Mouse (Mus musculus) liver, postnatal 0 days (tissue): Measurements from ENCODE around the gene H2afy2. TPM values are rescaled to one million over a fixed set of nuclear protein-coding genes. Genes with fewer than 3 reads are reported as not detected.

Experiments used
- ATAC-seq: fragments of 200-750 bp; cut with Nextera tagmentation; 2 replicates; pipeline ENCODE4 v1.8.0; 2017; ENCODE audit warnings: mild to moderate bottlenecking, moderate library complexity
- DNase-seq: peaks from one replicate; pipeline ENCODE4 v3.0.0-alpha.2; 2016
- H3K27ac ChIP-seq: fragments of 300-500 bp; sonication (generic); 2 replicates; pipeline ENCODE4 v1.5.1; 2014; ENCODE audit warnings: antibody characterized with exemption, moderate library complexity, mild to moderate bottlenecking, low read depth
- H3K27me3 ChIP-seq: fragments of 300-500 bp; sonication (generic); 2 replicates; pipeline ENCODE4 v1.6.1; 2014; ENCODE audit warnings: low read length, control low read depth, mixed read lengths; ENCODE audit not compliant: insufficient read depth
- H3K36me3 ChIP-seq: fragments of 300-500 bp; sonication (generic); replicated peaks from 2 replicates; pipeline ENCODE4 v1.6.1; 2014; ENCODE audit warnings: mild to moderate bottlenecking, control low read depth, low read length, moderate library complexity, mixed read lengths; ENCODE audit not compliant: insufficient read depth
- H3K4me1 ChIP-seq: fragments of 300-500 bp; sonication (generic); 2 replicates; pipeline ENCODE4 v1.6.1; 2014; ENCODE audit warnings: antibody characterized with exemption, mild to moderate bottlenecking, control low read depth; ENCODE audit not compliant: insufficient read depth
- H3K4me2 ChIP-seq: fragments of 300-500 bp; sonication (generic); 2 replicates; pipeline ENCODE4 v1.6.1; 2014; ENCODE audit warnings: low read depth, mild to moderate bottlenecking, low read length, moderate library complexity, mixed read lengths
- H3K4me3 ChIP-seq: fragments of 300-500 bp; sonication (generic); 2 replicates; pipeline ENCODE4 v1.5.1; 2014; ENCODE audit warnings: low read depth, low read length
- H3K9ac ChIP-seq: fragments of 300-500 bp; sonication (generic); replicated peaks from 2 replicates; pipeline ENCODE4 v1.6.1; 2014; ENCODE audit warnings: mild to moderate bottlenecking, moderate library complexity
- H3K9me3 ChIP-seq: fragments of 300-500 bp; sonication (generic); 2 replicates; pipeline ENCODE4 v1.6.1; 2016; ENCODE audit warnings: mild to moderate bottlenecking, control low read depth, low read length, mixed read lengths
- CTCF ChIP-seq: sonication (generic); IDR thresholded peaks from 2 replicates; pipeline ENCODE4 v1.5.1; 2016; ENCODE audit warnings: antibody characterized with exemption, low read depth
- EP300 ChIP-seq: IDR thresholded peaks from 2 replicates; pipeline ENCODE4 v1.6.1; 2016; ENCODE audit warnings: antibody characterized with exemption, low read depth, mild to moderate bottlenecking
- WGBS: fragments of 180-500 bp; shearing (Covaris S2); extraction: QIAGEN DNeasy Blood & Tissue Kit; methylation state at CpG from one replicate; pipeline ENCODE4 v1.1.7; 2014; ENCODE audit not compliant: insufficient replicate concordance; 5-methylcytosine and 5-hydroxymethylcytosine counted together
- polyA plus RNA-seq: library from polyadenylated mRNA; unstranded; fragments of >200 nt; fragmentation: Nextera tagmentation; extraction: Ambion mirVana; gene quantifications from 2 replicates; pipeline ENCODE4 v1.2.1, GENCODE M21; 2015

H2afy2 gene
- 1.9 and 2.0 TPM in 2 replicates for polyA plus RNA-seq

DNA sequence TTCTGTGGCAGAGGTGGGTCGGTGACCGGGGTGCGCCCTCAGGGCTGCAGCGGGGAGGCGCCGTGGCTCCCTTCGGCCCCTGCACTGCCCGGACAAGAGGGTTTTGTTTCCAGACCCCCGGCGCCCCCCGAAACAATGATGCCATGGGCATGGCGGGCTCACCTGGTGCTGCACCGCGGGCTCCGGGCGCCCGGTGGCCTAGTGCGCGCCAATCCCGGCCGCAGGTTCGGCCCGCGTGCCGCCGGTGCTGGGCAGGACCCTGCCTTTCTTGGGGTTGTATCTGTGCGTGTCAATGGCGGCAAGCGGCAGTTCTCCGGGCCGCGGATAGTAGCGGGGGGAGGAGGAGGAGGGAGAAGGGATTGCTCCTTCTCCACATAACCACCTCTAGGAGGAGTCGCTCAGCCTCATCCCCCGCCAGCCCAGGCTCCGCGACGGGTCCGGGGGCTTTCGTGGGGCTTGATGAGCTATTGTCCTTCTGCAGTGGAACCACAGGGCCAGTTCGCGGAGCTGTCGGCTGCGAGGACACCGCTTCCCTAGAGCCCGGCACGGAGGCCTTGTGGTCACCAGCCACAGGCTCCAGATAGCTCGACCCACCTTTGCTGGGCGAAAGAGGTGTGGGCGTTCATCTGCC, at the start of gene H2afy2:
H2afy2 (minus strand) TSS at position 527 of the 631 bp plus-strand sequence.
- Histone ChIP-seq H3K36me3 (no peaks in the 10 kb centered on the region), H3K27me3 (peaks cover 21% of the 10 kb centered on the region), H3K27ac (0 out of 2 replicates have a peak within 1 kb of the TSS, but pooled peaks have one; percentile 11), H3K4me2 (peak within 1 kb of the TSS; percentile 88), H3K9ac (peak within 1 kb of the TSS; percentile 61), H3K9me3 (no peaks in the 10 kb centered on the region), H3K4me3 (peak within 1 kb of the TSS; percentile 66), H3K4me1 (peaks cover 5% of the 10 kb centered on the region; the same call in 1 of the 2 replicates)
- peak; percentile 36 for DNase-seq
- 3% methylated on average over 49 of the region's 50 CpGs for WGBS
- peak; percentile 35; the same call in 1 of the 2 replicates for ATAC-seq
- TF ChIP-seq CTCF = 0 out of 2 replicates have a peak, but pooled peaks have one; percentile 12
- TF ChIP-seq EP300 = no peak

DNA sequence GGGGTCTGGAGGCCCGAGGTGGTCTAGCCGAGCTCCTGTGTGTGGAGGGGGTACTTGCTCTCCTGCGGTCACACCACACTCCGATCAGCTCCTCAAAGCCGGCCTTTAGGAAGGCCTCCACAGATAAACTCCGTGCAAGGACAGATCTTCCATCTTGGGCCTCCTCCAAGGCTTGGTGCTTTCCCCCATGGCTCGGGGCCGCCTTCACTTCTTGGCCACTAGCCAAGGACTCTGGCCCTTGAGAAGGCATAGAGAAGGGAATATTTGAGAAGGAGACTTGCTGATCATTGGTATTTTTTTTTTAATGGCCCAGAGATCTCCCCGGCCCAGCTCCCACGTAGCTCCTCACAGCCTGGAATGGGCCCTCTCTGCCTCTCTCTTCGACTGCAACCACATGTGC, 48.8 kb upstream of the H2afy2 start:
- Histone ChIP-seq H3K9me3 (no peaks in the 10 kb centered on the region), H3K4me1 (no peaks in the 10 kb centered on the region), H3K4me3 (no peak overlapping the region), H3K27me3 (no peaks in the 10 kb centered on the region), H3K27ac (no peak overlapping the region), H3K4me2 (no peak overlapping the region), H3K36me3 (no peaks in the 10 kb centered on the region), H3K9ac (no peak overlapping the region)
- 68% methylated on average over 11 of the region's 11 CpGs for WGBS
- ATAC-seq (no peak), DNase-seq (no peak)
- no peak for TF ChIP-seq CTCF
- no peak for TF ChIP-seq EP300

DNA sequence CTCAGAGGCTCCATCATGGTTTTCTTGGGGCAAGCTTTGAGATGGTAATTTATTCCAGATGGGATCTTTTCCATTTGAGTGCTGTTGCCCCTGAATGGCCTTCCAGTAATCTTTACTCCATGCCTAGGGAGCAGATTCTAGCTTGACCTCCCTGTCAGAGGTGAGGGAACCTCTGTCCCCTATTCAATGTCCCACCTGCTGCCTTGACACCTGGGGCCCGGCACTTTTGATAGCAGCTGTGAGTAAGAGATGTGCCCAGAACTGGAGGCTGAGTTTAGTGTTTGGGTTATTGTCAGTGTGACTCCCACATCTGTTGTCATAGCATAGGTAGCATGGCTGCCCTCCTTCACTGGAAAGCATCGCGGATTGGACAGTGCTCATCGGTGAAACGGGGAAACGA, 47.8 kb upstream of the H2afy2 start:
- 84% methylated on average over 6 of the region's 6 CpGs for WGBS
- H3K4me1 ChIP-seq = peaks cover 4% of the 10 kb centered on the region; the same call in 1 of the 2 replicates
- no peak overlapping the region for H3K4me3 ChIP-seq
- no peak overlapping the region for H3K27ac ChIP-seq
- ATAC-seq (no peak), DNase-seq (no peak)
- no peak overlapping the region for H3K9ac ChIP-seq
- H3K36me3 ChIP-seq = no peaks in the 10 kb centered on the region
- TF ChIP-seq CTCF = no peak
- no peak for TF ChIP-seq EP300
- H3K27me3 ChIP-seq = no peaks in the 10 kb centered on the region
- H3K9me3 ChIP-seq = no peaks in the 10 kb centered on the region
- H3K4me2 ChIP-seq = no peak overlapping the region

DNA sequence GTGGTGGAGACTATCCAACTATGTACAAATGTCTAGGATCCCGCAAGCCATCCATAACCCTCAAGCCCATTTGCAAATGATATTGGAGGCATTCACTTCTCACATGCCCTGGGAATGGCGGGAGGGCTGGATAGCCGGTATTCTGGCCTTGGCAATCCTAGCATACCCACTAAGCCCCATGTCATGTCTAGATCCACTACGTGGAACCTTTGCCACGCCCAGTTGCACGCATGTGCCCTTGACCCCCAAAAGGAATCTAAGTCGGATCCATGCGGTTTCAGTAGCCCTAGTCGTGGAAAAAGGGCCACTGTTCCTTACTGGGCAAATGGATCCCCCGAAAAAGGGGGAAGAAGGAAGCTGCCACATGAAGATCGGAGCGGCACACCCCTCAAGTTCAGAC, 47.3 kb upstream of the H2afy2 start:
- Histone ChIP-seq H3K9ac (no peak overlapping the region), H3K9me3 (no peaks in the 10 kb centered on the region), H3K4me3 (no peak overlapping the region), H3K4me1 (peaks cover 4% of the 10 kb centered on the region; the same call in 1 of the 2 replicates), H3K27me3 (no peaks in the 10 kb centered on the region), H3K27ac (no peak overlapping the region), H3K4me2 (no peak overlapping the region), H3K36me3 (no peaks in the 10 kb centered on the region)
- DNase-seq (no peak), ATAC-seq (no peak)
- WGBS = 76% methylated on average over 12 of the region's 12 CpGs
- no peak for TF ChIP-seq EP300

DNA sequence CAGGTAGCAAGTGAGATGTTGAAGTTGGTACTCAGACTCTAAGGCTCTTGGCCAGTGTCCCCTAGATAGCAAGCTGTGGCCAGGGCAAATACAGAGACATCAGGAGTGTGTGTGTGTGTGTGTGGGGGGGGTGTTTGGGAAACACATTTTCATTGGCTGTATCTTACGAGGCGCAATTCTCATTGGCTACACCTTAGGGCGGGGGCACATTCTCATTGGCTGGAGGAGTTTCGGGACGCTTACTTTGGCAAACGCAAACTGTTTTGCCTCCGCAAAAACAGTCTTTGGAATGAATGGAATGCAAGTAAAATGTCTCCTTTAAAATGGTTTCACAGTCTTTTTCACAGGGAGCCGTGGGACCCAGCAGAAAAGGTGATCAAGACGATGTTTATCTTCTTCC, 46.9 kb upstream of the H2afy2 start:
- no peak for DNase-seq
- H3K27me3 ChIP-seq = no peaks in the 10 kb centered on the region
- peaks cover 4% of the 10 kb centered on the region; the same call in 1 of the 2 replicates for H3K4me1 ChIP-seq
- H3K4me2 ChIP-seq = no peak overlapping the region
- no peaks in the 10 kb centered on the region for H3K36me3 ChIP-seq
- no peak overlapping the region for H3K4me3 ChIP-seq
- ATAC-seq = no peak
- H3K9me3 ChIP-seq = no peaks in the 10 kb centered on the region
- H3K27ac ChIP-seq = no peak overlapping the region
- 49% methylated on average over 9 of the region's 9 CpGs for WGBS
- TF ChIP-seq EP300 = no peak
- H3K9ac ChIP-seq = no peak overlapping the region

DNA sequence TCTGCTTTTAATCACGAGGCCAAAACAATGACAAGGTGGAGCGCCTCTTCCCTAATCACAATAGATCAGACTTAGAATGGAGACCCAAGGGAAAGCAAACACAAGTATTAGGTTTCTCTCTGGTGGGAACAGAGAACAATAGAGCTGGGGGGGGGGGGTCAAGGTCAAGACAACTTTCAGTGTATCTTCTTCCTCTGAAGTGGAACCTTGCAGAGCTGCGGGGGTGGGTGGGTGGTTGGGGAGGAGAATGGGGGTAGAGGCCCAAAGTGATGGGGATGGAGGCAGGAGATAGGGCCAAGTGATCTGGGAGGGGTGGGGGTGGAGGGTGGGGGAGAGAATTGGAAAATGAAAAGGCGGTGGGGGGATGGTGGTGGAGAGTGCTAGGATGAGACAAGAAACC, 45.1 kb upstream of the H2afy2 start:
- WGBS = 65% methylated on average over 4 of the region's 4 CpGs
- TF ChIP-seq CTCF = no peak
- no peak for TF ChIP-seq EP300

More for the DNA sequence above, 45.1 kb upstream of the H2afy2 start:
- ATAC-seq (no peak), DNase-seq (no peak)
- Histone ChIP-seq H3K27ac (no peak overlapping the region), H3K9me3 (no peaks in the 10 kb centered on the region), H3K27me3 (no peaks in the 10 kb centered on the region), H3K4me1 (peaks cover 4% of the 10 kb centered on the region; the same call in 1 of the 2 replicates), H3K4me2 (no peak overlapping the region), H3K36me3 (no peaks in the 10 kb centered on the region), H3K9ac (no peak overlapping the region), H3K4me3 (no peak overlapping the region)
